Mouse (Mus musculus): ENCODE measurements around the gene Tbc1d24. TPM values are rescaled to one million over a fixed set of nuclear protein-coding genes. Genes with fewer than 3 reads are reported as not detected.

The Tbc1d24 gene
- polyA plus RNA-seq, 1 experiment from 2014 or later: 4.3 TPM

- no peaks in the 10 kb centered on the region for H3K27me3 ChIP-seq (ENCODE audit: control insufficient read depth, insufficient read depth, low read length)
- H3K36me3 ChIP-seq (ENCODE audit: control insufficient read depth, insufficient read depth, low read length): peaks cover 100% of the 10 kb centered on the region
- no peaks in the 10 kb centered on the region for H3K9me3 ChIP-seq (ENCODE audit: control insufficient read depth, low read length)
- no peak overlapping the region for H3K4me3 ChIP-seq (ENCODE audit: control insufficient read depth in 1 of 2, insufficient read depth in 1 of 2, low read depth in 1 of 2, low read length in 2 of 2)
- no peak overlapping the region for H3K4me2 ChIP-seq (ENCODE audit: low read length)
- 83% methylated on average over 7 of the region's 7 CpGs for WGBS
- no peak overlapping the region for H3K9ac ChIP-seq (ENCODE audit: low read length)
- no peaks in the 10 kb centered on the region; a peak in 1 of 4 replicates for H3K4me1 ChIP-seq (ENCODE audit: control insufficient read depth in 2 of 2, insufficient read depth in 2 of 2, low read length in 2 of 2)
- no peak for ATAC-seq (ENCODE audit: insufficient number of reproducible peaks, insufficient read depth, low FRiP score, low read depth)
- no peak overlapping the region for H3K27ac ChIP-seq (replicated peaks in 1 of 2; ENCODE audit: control insufficient read depth in 1 of 2, insufficient read depth in 1 of 2, low read depth in 2 of 2, low read length in 2 of 2)
Observed at GRCm38 (mm10) chr17:24236921-24237320, 31.6 kb upstream of the Tbc1d24 start.

GRCm38 (mm10) chr17:24236479-24236878 is 31.1 kb upstream of the Tbc1d24 start:
- Histone ChIP-seq H3K27me3 (ENCODE audit: control insufficient read depth, insufficient read depth, low read length) (no peaks in the 10 kb centered on the region), H3K4me3 (ENCODE audit: control insufficient read depth in 1 of 2, insufficient read depth in 1 of 2, low read depth in 1 of 2, low read length in 2 of 2) (no peak overlapping the region), H3K4me2 (ENCODE audit: low read length) (no peak overlapping the region), H3K9me3 (ENCODE audit: control insufficient read depth, low read length) (no peaks in the 10 kb centered on the region), H3K9ac (ENCODE audit: low read length) (no peak overlapping the region), H3K4me1 (ENCODE audit: control insufficient read depth in 2 of 2, insufficient read depth in 2 of 2, low read length in 2 of 2) (no peaks in the 10 kb centered on the region; a peak in 1 of 4 replicates), H3K36me3 (ENCODE audit: control insufficient read depth, insufficient read depth, low read length) (peaks cover 100% of the 10 kb centered on the region), H3K27ac (replicated peaks in 1 of 2; ENCODE audit: control insufficient read depth in 1 of 2, insufficient read depth in 1 of 2, low read depth in 2 of 2, low read length in 2 of 2) (no peak overlapping the region)
- no peak for ATAC-seq (ENCODE audit: insufficient number of reproducible peaks, insufficient read depth, low FRiP score, low read depth)
- 91% methylated on average over 1 of the region's 1 CpGs for WGBS

GRCm38 (mm10) chr17:24227941-24228340 is 22.6 kb upstream of the Tbc1d24 start:
- Histone ChIP-seq H3K27me3 (ENCODE audit: control insufficient read depth, insufficient read depth, low read length) (no peaks in the 10 kb centered on the region), H3K4me1 (ENCODE audit: control insufficient read depth in 2 of 2, insufficient read depth in 2 of 2, low read length in 2 of 2) (no peaks in the 10 kb centered on the region), H3K9me3 (ENCODE audit: control insufficient read depth, low read length) (no peaks in the 10 kb centered on the region), H3K9ac (ENCODE audit: low read length) (no peak overlapping the region), H3K36me3 (ENCODE audit: control insufficient read depth, insufficient read depth, low read length) (peaks cover 98% of the 10 kb centered on the region), H3K4me2 (ENCODE audit: low read length) (no peak overlapping the region), H3K27ac (replicated peaks in 1 of 2; ENCODE audit: control insufficient read depth in 1 of 2, insufficient read depth in 1 of 2, low read depth in 2 of 2, low read length in 2 of 2) (no peak overlapping the region), H3K4me3 (ENCODE audit: control insufficient read depth in 1 of 2, insufficient read depth in 1 of 2, low read depth in 1 of 2, low read length in 2 of 2) (no peak overlapping the region)
- WGBS: 88% methylated on average over 7 of the region's 7 CpGs
- ATAC-seq (ENCODE audit: insufficient number of reproducible peaks, insufficient read depth, low FRiP score, low read depth): no peak

GRCm38 (mm10) chr17:24226721-24227120 is 21.4 kb upstream of the Tbc1d24 start:
- H3K9me3 ChIP-seq (ENCODE audit: control insufficient read depth, low read length): no peaks in the 10 kb centered on the region
- H3K9ac ChIP-seq (ENCODE audit: low read length): no peak overlapping the region
- no peak overlapping the region for H3K4me2 ChIP-seq (ENCODE audit: low read length)
- H3K27me3 ChIP-seq (ENCODE audit: control insufficient read depth, insufficient read depth, low read length): no peaks in the 10 kb centered on the region
- H3K4me1 ChIP-seq (ENCODE audit: control insufficient read depth in 2 of 2, insufficient read depth in 2 of 2, low read length in 2 of 2): no peaks in the 10 kb centered on the region
- ATAC-seq (ENCODE audit: insufficient number of reproducible peaks, insufficient read depth, low FRiP score, low read depth): no peak
- H3K27ac ChIP-seq (replicated peaks in 1 of 2; ENCODE audit: control insufficient read depth in 1 of 2, insufficient read depth in 1 of 2, low read depth in 2 of 2, low read length in 2 of 2): no peak overlapping the region
- peaks cover 92% of the 10 kb centered on the region for H3K36me3 ChIP-seq (ENCODE audit: control insufficient read depth, insufficient read depth, low read length)
- 92% methylated on average over 8 of the region's 8 CpGs for WGBS
- H3K4me3 ChIP-seq (ENCODE audit: control insufficient read depth in 1 of 2, insufficient read depth in 1 of 2, low read depth in 1 of 2, low read length in 2 of 2): no peak overlapping the region

- H3K27ac ChIP-seq (replicated peaks in 1 of 2; ENCODE audit: control insufficient read depth in 1 of 2, insufficient read depth in 1 of 2, low read depth in 2 of 2, low read length in 2 of 2): no peak overlapping the region
- no peak for ATAC-seq (ENCODE audit: insufficient number of reproducible peaks, insufficient read depth, low FRiP score, low read depth)
- 79% methylated on average over 5 of the region's 5 CpGs for WGBS
Observed at GRCm38 (mm10) chr17:24225851-24226250, 20.5 kb upstream of the Tbc1d24 start.

GRCm38 (mm10) chr17:24224741-24225140 is 19.4 kb upstream of the Tbc1d24 start:
- ATAC-seq (ENCODE audit: insufficient number of reproducible peaks, insufficient read depth, low FRiP score, low read depth): no peak
- Histone ChIP-seq H3K27ac (replicated peaks in 1 of 2; ENCODE audit: control insufficient read depth in 1 of 2, insufficient read depth in 1 of 2, low read depth in 2 of 2, low read length in 2 of 2) (no peak overlapping the region), H3K9ac (ENCODE audit: low read length) (no peak overlapping the region), H3K4me1 (ENCODE audit: control insufficient read depth in 2 of 2, insufficient read depth in 2 of 2, low read length in 2 of 2) (peaks cover 6 to 9% of the 10 kb centered on the region in 2 experiments), H3K36me3 (ENCODE audit: control insufficient read depth, insufficient read depth, low read length) (peaks cover 72% of the 10 kb centered on the region), H3K4me3 (ENCODE audit: control insufficient read depth in 1 of 2, insufficient read depth in 1 of 2, low read depth in 1 of 2, low read length in 2 of 2) (no peak overlapping the region), H3K27me3 (ENCODE audit: control insufficient read depth, insufficient read depth, low read length) (no peaks in the 10 kb centered on the region), H3K4me2 (ENCODE audit: low read length) (no peak overlapping the region), H3K9me3 (ENCODE audit: control insufficient read depth, low read length) (no peaks in the 10 kb centered on the region)
- WGBS: 85% methylated on average over 10 of the region's 10 CpGs

More at GRCm38 (mm10) chr17:24225851-24226250, 20.5 kb upstream of the Tbc1d24 start:
- no peak overlapping the region for H3K4me3 ChIP-seq (ENCODE audit: control insufficient read depth in 1 of 2, insufficient read depth in 1 of 2, low read depth in 1 of 2, low read length in 2 of 2)
- peaks cover 3 to 4% of the 10 kb centered on the region in 2 experiments for H3K4me1 ChIP-seq (ENCODE audit: control insufficient read depth in 2 of 2, insufficient read depth in 2 of 2, low read length in 2 of 2)
- H3K36me3 ChIP-seq (ENCODE audit: control insufficient read depth, insufficient read depth, low read length): peaks cover 83% of the 10 kb centered on the region
- no peaks in the 10 kb centered on the region for H3K9me3 ChIP-seq (ENCODE audit: control insufficient read depth, low read length)
- H3K4me2 ChIP-seq (ENCODE audit: low read length): no peak overlapping the region
- no peak overlapping the region for H3K9ac ChIP-seq (ENCODE audit: low read length)
- no peaks in the 10 kb centered on the region for H3K27me3 ChIP-seq (ENCODE audit: control insufficient read depth, insufficient read depth, low read length)

GRCm38 (mm10) chr17:24223513-24223912 is 18.2 kb upstream of the Tbc1d24 start:
- no peak for ATAC-seq (ENCODE audit: insufficient number of reproducible peaks, insufficient read depth, low FRiP score, low read depth)
- Histone ChIP-seq H3K36me3 (ENCODE audit: control insufficient read depth, insufficient read depth, low read length) (peaks cover 61% of the 10 kb centered on the region), H3K9me3 (ENCODE audit: control insufficient read depth, low read length) (no peaks in the 10 kb centered on the region), H3K4me3 (ENCODE audit: control insufficient read depth in 1 of 2, insufficient read depth in 1 of 2, low read depth in 1 of 2, low read length in 2 of 2) (no peak overlapping the region), H3K4me2 (ENCODE audit: low read length) (no peak overlapping the region), H3K27me3 (ENCODE audit: control insufficient read depth, insufficient read depth, low read length) (no peaks in the 10 kb centered on the region), H3K27ac (replicated peaks in 1 of 2; ENCODE audit: control insufficient read depth in 1 of 2, insufficient read depth in 1 of 2, low read depth in 2 of 2, low read length in 2 of 2) (no peak overlapping the region), H3K9ac (ENCODE audit: low read length) (no peak overlapping the region), H3K4me1 (ENCODE audit: control insufficient read depth in 2 of 2, insufficient read depth in 2 of 2, low read length in 2 of 2) (peaks cover 9 to 13% of the 10 kb centered on the region in 2 experiments)
- WGBS: 82% methylated on average over 5 of the region's 5 CpGs

GRCm38 (mm10) chr17:24222653-24223052 is 17.3 kb upstream of the Tbc1d24 start:
- Histone ChIP-seq H3K4me2 (ENCODE audit: low read length) (no peak overlapping the region), H3K9me3 (ENCODE audit: control insufficient read depth, low read length) (no peaks in the 10 kb centered on the region), H3K4me1 (ENCODE audit: control insufficient read depth in 2 of 2, insufficient read depth in 2 of 2, low read length in 2 of 2) (peaks cover 9 to 13% of the 10 kb centered on the region in 2 experiments), H3K9ac (ENCODE audit: low read length) (no peak overlapping the region), H3K27ac (replicated peaks in 1 of 2; ENCODE audit: control insufficient read depth in 1 of 2, insufficient read depth in 1 of 2, low read depth in 2 of 2, low read length in 2 of 2) (no peak overlapping the region), H3K27me3 (ENCODE audit: control insufficient read depth, insufficient read depth, low read length) (no peaks in the 10 kb centered on the region), H3K4me3 (ENCODE audit: control insufficient read depth in 1 of 2, insufficient read depth in 1 of 2, low read depth in 1 of 2, low read length in 2 of 2) (no peak overlapping the region), H3K36me3 (ENCODE audit: control insufficient read depth, insufficient read depth, low read length) (peaks cover 54% of the 10 kb centered on the region)
- 76% methylated on average over 6 of the region's 6 CpGs for WGBS
- ATAC-seq (ENCODE audit: insufficient number of reproducible peaks, insufficient read depth, low FRiP score, low read depth): no peak

All from heart, embryonic 14.5 days (tissue).